Mouse (Mus musculus) embryo, embryonic 10 days (tissue): ENCODE measurements around the gene Vmn1r158.
"Not testable (repeated sequence)": the region's sequence is repeated elsewhere in the genome, so short reads cannot be mapped to it uniquely, and the experiment has no call there.

ENCODE experiments used
- DNase-seq: peaks from one replicate; pipeline ENCODE4 v3.0.0-alpha.2; 2015; ENCODE audit warnings: low spot score

Vmn1r158 gene

DNA sequence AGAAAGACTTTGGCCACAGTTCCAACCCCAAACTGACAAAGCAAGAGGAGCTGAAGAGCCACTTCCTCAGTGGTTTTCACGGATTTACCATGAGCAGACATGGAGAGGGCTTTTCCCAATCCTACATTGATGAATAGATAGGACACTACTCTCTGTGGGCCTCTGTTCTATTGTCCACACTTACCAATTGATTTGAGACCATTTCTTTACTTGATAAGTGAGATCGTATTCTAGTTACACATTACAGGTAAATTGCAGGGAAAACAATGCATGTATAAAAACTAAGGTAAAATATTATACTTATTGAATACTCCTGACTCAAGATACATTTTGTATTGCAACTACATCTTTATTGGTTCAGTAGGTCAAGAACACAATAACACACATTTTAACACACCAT, at the start of gene Vmn1r158:
Vmn1r158 (minus strand) TSS at position 101 of the 400 bp plus-strand sequence.
- not testable (repeated sequence) for DNase-seq

DNA sequence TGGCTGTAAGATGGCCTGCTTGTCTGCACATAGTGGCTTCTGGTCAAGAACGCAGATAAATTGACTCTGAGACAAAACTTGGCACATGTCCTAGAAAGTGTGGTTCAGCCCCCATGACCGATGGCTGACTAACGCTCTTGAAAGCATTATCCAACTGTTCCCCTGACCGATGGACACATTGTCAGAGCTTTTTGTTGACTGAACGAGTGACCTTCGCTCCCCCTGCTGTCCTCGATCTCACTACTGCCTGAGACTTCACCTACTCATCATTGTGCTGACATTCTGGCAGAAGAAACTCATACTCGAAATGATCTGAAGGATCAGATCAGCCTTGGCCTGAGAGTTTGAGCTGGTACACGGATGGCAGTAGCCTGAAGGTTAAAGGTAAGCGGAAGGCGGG, 14.6 kb downstream of the Vmn1r158 start:
- not testable (repeated sequence) for DNase-seq

DNA sequence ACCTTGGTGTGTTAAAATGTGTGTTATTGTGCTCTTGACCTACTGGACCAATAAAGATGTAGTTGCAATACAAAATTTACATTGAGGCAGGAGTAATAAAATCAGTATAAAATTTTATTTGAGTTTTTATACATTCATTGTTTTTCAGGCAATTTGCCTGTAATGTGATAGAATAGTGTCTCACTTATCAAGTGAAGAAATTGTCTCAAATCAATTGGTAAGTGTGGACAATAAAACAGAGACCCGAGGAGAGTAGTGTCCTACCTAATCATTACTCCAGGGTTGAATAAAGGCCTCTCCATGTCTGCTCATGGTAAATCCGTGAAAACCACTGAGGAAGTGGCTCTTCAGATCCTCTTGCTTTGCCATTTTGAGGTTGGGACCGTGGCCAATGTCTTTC, 29.2 kb downstream of the Vmn1r158 start, which contains the start of gene Vmn1r157:
Vmn1r157 (plus strand) TSS at position 301 of the 400 bp plus-strand sequence.
- DNase-seq, result not testable (repeated sequence)
